Mouse (Mus musculus) CH12.LX (cell line): ENCODE measurements around the gene Nfix.

ENCODE experiments used
- EP300 ChIP-seq: IDR thresholded peaks from 2 replicates; pipeline ENCODE4 v1.6.1; 2011; ENCODE audit warnings: low read length, improper control_type of control experiment
- KAT2A ChIP-seq: IDR thresholded peaks from 2 replicates; pipeline ENCODE4 v1.6.1; 2012; ENCODE audit warnings: low read length, improper control_type of control experiment, inconsistent platforms; ENCODE audit not compliant: insufficient replicate concordance
- MAFK ChIP-seq: IDR thresholded peaks from 2 replicates; pipeline ENCODE4 v1.6.1; 2011; ENCODE audit warnings: low read length, improper control_type of control experiment; ENCODE audit not compliant: insufficient replicate concordance
- POLR2A ChIP-seq: IDR thresholded peaks from 2 replicates; pipeline ENCODE4 v1.6.1; 2011; ENCODE audit warnings: low read depth, mild to moderate bottlenecking, improper control_type of control experiment, low read length
- TCF12 ChIP-seq: IDR thresholded peaks from 2 replicates; pipeline ENCODE4 v1.6.1; 2014; ENCODE audit warnings: low read depth, mild to moderate bottlenecking, inconsistent platforms, low read length, improper control_type of control experiment
- ZMIZ1 ChIP-seq: IDR thresholded peaks from 2 replicates; pipeline ENCODE4 v1.6.1; 2012; ENCODE audit warnings: low read depth, mild to moderate bottlenecking, inconsistent platforms, low read length, improper control_type of control experiment
- ZNF384 ChIP-seq: IDR thresholded peaks from 2 replicates; pipeline ENCODE4 v1.6.1; 2012; ENCODE audit warnings: low read depth, low read length, improper control_type of control experiment, inconsistent platforms

DNA sequence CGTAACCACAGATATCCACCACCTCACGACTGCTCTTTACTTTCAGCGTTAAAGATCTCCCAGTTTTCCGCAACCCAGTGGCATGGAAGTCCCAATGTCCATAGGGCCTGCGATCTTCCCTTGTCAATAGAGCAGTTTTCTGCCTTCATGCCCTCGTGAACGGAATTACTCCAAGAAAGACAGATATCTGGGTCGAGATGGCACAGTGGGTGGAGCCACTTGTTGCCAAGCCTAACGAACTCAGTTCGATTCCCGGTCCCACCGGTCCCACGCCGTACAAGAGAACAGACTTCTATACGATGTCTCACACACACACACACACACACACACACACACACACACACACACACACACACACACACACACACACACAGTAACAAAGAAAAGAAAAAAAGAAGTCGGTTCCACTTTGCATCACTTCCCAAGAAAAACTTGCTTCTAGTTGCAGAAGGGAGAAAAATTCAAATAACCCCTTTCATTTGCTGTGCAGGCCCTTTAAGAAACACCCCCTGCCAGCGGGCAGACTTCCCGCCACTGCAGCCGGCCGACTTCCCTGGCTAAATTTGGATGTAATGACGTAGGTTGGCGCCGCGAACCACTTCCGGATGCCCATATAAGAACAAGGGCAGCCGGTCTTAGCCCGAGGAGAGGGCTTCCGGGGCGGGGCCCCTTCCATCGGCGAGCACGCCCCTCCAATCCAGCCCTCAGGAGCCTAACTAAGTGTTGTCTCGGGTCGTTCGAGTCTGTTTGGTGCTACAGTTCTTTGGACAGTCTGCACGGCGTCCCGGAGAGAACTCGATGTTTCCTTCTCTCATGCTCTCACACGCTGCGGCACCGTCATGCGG lies 136.4 kb downstream of the Nfix start:
- peak; percentile 97 for TF ChIP-seq KAT2A
- no peak for TF ChIP-seq MAFK
- peak; percentile 83 for TF ChIP-seq POLR2A
- peak; percentile 87 for TF ChIP-seq ZMIZ1
- no peak; the same call in 1 of the 2 replicates for TF ChIP-seq EP300
- TF ChIP-seq TCF12: peak; percentile 89
- peak; percentile 88 for TF ChIP-seq ZNF384
